Mouse (Mus musculus) forebrain, postnatal 0 days (tissue): ENCODE data around the gene Csf1. TPM values are rescaled to one million over a fixed set of nuclear protein-coding genes. Genes with fewer than 3 reads are reported as not detected.

Source experiments
- ATAC-seq: fragments of 200-750 bp; cut with Nextera tagmentation; 2 replicates; pipeline ENCODE4 v1.8.0; 2017; ENCODE audit warnings: mild to moderate bottlenecking, moderate library complexity
- DNase-seq: peaks from one replicate; pipeline ENCODE4 v3.0.0-alpha.2; 2015
- H3K27ac ChIP-seq: fragments of 300-500 bp; sonication (generic); 2 replicates; pipeline ENCODE4 v1.5.1; 2014; ENCODE audit warnings: low read depth, mild to moderate bottlenecking, antibody characterized with exemption, low read length, moderate library complexity, mixed read lengths
- H3K27me3 ChIP-seq: fragments of 300-500 bp; sonication (generic); 2 replicates; pipeline ENCODE4 v1.6.1; 2014; ENCODE audit warnings: mild to moderate bottlenecking, low read length, mixed read lengths; ENCODE audit not compliant: insufficient read depth
- H3K36me3 ChIP-seq: fragments of 300-500 bp; sonication (generic); 2 replicates; pipeline ENCODE4 v1.6.1; 2014; ENCODE audit warnings: mild to moderate bottlenecking, moderate library complexity; ENCODE audit not compliant: insufficient read depth
- H3K4me1 ChIP-seq: fragments of 300-500 bp; sonication (generic); 2 replicates; pipeline ENCODE4 v1.6.1; 2014; ENCODE audit warnings: antibody characterized with exemption; ENCODE audit not compliant: insufficient read depth
- H3K4me2 ChIP-seq: fragments of 300-500 bp; sonication (generic); 2 replicates; pipeline ENCODE4 v1.6.1; 2014; ENCODE audit warnings: low read depth, mild to moderate bottlenecking, moderate library complexity
- H3K4me3 ChIP-seq: fragments of 300-500 bp; sonication (generic); 2 replicates; pipeline ENCODE4 v1.5.1; 2014; ENCODE audit warnings: low read depth, low read length, mixed read lengths
- H3K9ac ChIP-seq: fragments of 300-500 bp; sonication (generic); 2 replicates; pipeline ENCODE4 v1.6.1; 2014; ENCODE audit warnings: mild to moderate bottlenecking
- H3K9me3 ChIP-seq: fragments of 300-500 bp; sonication (generic); 2 replicates; pipeline ENCODE4 v1.6.1; 2016; ENCODE audit warnings: low read length
- CTCF ChIP-seq: sonication (generic); IDR thresholded peaks from 2 replicates; pipeline ENCODE4 v1.5.1; 2016; ENCODE audit warnings: antibody characterized with exemption, control low read depth, low read depth
- WGBS: fragments of 180-500 bp; shearing (Covaris S2); extraction: QIAGEN DNeasy Blood & Tissue Kit; methylation state at CpG from one replicate; pipeline ENCODE4 v1.1.7; 2014; 5-methylcytosine and 5-hydroxymethylcytosine counted together
- polyA plus RNA-seq: library from polyadenylated mRNA; unstranded; fragments of >200 nt; fragmentation: Nextera tagmentation; extraction: Ambion mirVana; gene quantifications from 2 replicates; pipeline ENCODE4 v1.2.1, GENCODE M21; 2015
- total RNA-seq: library from RNA; depleted of rRNA; stranded (reverse); fragments of >200 nt; gene quantifications from 2 replicates; pipeline ENCODE4 v1.2.3, GENCODE M21; 2014

Gene Csf1
- total and polyA plus RNA-seq, 2 experiments from 2014 or later, result 8.6 to 11.7 TPM

DNA sequence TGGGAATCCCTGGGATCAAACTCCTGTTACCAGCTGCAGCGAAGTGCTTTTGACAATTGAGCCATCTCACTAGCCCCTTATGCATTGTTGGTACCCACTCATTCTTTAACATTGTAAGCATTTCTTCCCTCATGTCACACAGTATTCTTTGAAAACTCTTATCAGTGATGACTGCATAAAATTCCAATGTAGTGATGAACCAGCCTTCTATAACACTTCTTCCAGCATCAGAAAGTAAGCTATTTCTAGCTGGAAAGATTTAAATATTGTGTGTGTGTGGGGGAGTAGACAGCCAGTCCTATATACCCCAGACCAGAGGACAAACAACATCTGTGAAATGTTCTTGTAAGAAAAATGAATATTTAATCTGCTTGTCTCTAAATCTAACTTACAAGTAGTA lies 26.9 kb downstream of the Csf1 start:
- Histone ChIP-seq H3K9me3 (no peaks in the 10 kb centered on the region), H3K27ac (no peak overlapping the region), H3K4me1 (no peaks in the 10 kb centered on the region), H3K4me3 (no peak overlapping the region), H3K9ac (no peak overlapping the region), H3K36me3 (no peaks in the 10 kb centered on the region), H3K27me3 (no peaks in the 10 kb centered on the region), H3K4me2 (no peak overlapping the region)
- DNase-seq (no peak), ATAC-seq (no peak)
- WGBS, result 84% methylated on average over 1 of the region's 1 CpGs
- TF ChIP-seq CTCF, result no peak

DNA sequence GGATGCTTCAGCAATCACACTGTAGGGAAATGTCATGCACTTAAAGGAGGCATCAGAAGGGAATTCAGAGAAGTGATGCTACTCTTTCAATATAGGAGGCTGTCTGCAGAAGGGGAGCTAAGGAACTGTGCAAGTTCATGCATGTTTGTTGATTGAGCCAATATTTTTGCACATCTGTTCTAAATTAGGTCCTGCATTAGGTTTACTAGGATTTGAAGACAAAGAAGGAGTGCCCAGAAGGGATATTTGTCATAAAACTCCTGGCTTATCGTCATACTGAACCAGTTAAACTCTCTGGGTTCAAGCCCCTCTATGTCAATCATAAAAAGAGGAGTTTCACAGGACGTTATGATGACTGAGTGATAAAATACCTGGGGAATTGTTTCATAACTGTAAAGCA lies 30.0 kb downstream of the Csf1 start:
- H3K4me3 ChIP-seq, result no peak overlapping the region
- no peak overlapping the region for H3K9ac ChIP-seq
- ATAC-seq (no peak), DNase-seq (no peak)
- no peak overlapping the region for H3K27ac ChIP-seq
- H3K36me3 ChIP-seq, result no peaks in the 10 kb centered on the region
- 77% methylated on average over 2 of the region's 2 CpGs for WGBS
- no peaks in the 10 kb centered on the region for H3K9me3 ChIP-seq
- no peak overlapping the region for H3K4me2 ChIP-seq
- H3K4me1 ChIP-seq, result no peaks in the 10 kb centered on the region
- H3K27me3 ChIP-seq, result no peaks in the 10 kb centered on the region
- no peak for TF ChIP-seq CTCF

GRCm38 (mm10) chr3:107728509-107728908 lies 31.8 kb downstream of the Csf1 start:
- no peak for ATAC-seq
- no peaks in the 10 kb centered on the region for H3K36me3 ChIP-seq
- no peak overlapping the region for H3K4me3 ChIP-seq
- H3K4me2 ChIP-seq, result no peak overlapping the region
- 52% methylated on average over 1 of the region's 1 CpGs for WGBS
- H3K9me3 ChIP-seq, result no peaks in the 10 kb centered on the region
- no peak overlapping the region for H3K27ac ChIP-seq
- no peak for TF ChIP-seq CTCF
- no peaks in the 10 kb centered on the region for H3K4me1 ChIP-seq
- no peaks in the 10 kb centered on the region for H3K27me3 ChIP-seq
- H3K9ac ChIP-seq, result no peak overlapping the region
- no peak for DNase-seq

GRCm38 (mm10) chr3:107715971-107716370 lies 44.3 kb downstream of the Csf1 start:
- 68% methylated on average over 1 of the region's 1 CpGs for WGBS

GRCm38 (mm10) chr3:107714276-107714933 lies 45.9 kb downstream of the Csf1 start:
- DNase-seq (no peak), ATAC-seq (no peak)
- 72% methylated on average over 5 of the region's 5 CpGs for WGBS
- H3K4me2 ChIP-seq, result no peak overlapping the region
- H3K27me3 ChIP-seq, result no peaks in the 10 kb centered on the region
- H3K4me1 ChIP-seq, result no peaks in the 10 kb centered on the region
- TF ChIP-seq CTCF, result no peak
- no peak overlapping the region for H3K9ac ChIP-seq
- H3K36me3 ChIP-seq, result no peaks in the 10 kb centered on the region
- H3K9me3 ChIP-seq, result no peaks in the 10 kb centered on the region
- H3K4me3 ChIP-seq, result no peak overlapping the region
- H3K27ac ChIP-seq, result no peak overlapping the region

More at GRCm38 (mm10) chr3:107715971-107716370, 44.3 kb downstream of the Csf1 start:
- no peak for TF ChIP-seq CTCF
- Histone ChIP-seq H3K27me3 (no peaks in the 10 kb centered on the region), H3K27ac (no peak overlapping the region), H3K36me3 (no peaks in the 10 kb centered on the region), H3K4me2 (no peak overlapping the region), H3K9ac (no peak overlapping the region), H3K9me3 (no peaks in the 10 kb centered on the region), H3K4me1 (no peaks in the 10 kb centered on the region), H3K4me3 (no peak overlapping the region)
- no peak for ATAC-seq
- DNase-seq, result no peak

DNA sequence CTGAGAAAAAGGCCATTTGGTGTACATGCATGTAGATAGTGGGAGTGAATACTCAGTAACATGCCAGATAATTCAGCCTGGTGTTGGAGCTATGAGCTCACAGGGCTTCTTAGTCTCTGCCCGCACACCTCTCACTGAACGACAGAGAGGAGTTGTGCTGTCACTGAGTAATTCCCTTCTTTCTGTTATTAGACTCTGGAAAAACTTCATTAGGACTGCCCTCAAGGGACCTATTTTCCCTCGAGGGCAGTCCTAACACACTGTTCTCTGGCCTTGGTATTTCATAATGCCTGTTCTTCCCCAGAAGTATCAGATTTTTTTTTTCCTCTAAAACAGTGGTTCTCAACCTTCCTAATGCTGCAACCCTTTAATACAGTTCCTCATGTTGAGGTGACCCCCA lies 48.2 kb downstream of the Csf1 start:
- Histone ChIP-seq H3K9ac (no peak overlapping the region), H3K9me3 (no peaks in the 10 kb centered on the region), H3K27ac (no peak overlapping the region), H3K4me3 (no peak overlapping the region), H3K4me1 (no peaks in the 10 kb centered on the region), H3K27me3 (no peaks in the 10 kb centered on the region), H3K36me3 (no peaks in the 10 kb centered on the region), H3K4me2 (no peak overlapping the region)
- 59% methylated on average over 3 of the region's 3 CpGs for WGBS
- ATAC-seq (no peak), DNase-seq (no peak)
- no peak for TF ChIP-seq CTCF

GRCm38 (mm10) chr3:107709156-107709555 lies 51.1 kb downstream of the Csf1 start:
- H3K9ac ChIP-seq, result no peak overlapping the region
- no peaks in the 10 kb centered on the region for H3K4me1 ChIP-seq
- no peak for DNase-seq
- H3K27ac ChIP-seq, result no peak overlapping the region
- H3K9me3 ChIP-seq, result no peaks in the 10 kb centered on the region
- no peak overlapping the region for H3K4me3 ChIP-seq
- no peaks in the 10 kb centered on the region for H3K27me3 ChIP-seq
- WGBS, result 30% methylated on average over 3 of the region's 3 CpGs
- ATAC-seq, result no peak
- H3K4me2 ChIP-seq, result no peak overlapping the region
- no peaks in the 10 kb centered on the region for H3K36me3 ChIP-seq
- no peak for TF ChIP-seq CTCF
